Mouse (Mus musculus): ENCODE data around the gene Muc5ac. TPM values are rescaled to one million over a fixed set of nuclear protein-coding genes. Genes with fewer than 3 reads are reported as not detected.

Gene Muc5ac
- polyA plus RNA-seq, 1 experiment from 2014 or later, result not detected

DNA sequence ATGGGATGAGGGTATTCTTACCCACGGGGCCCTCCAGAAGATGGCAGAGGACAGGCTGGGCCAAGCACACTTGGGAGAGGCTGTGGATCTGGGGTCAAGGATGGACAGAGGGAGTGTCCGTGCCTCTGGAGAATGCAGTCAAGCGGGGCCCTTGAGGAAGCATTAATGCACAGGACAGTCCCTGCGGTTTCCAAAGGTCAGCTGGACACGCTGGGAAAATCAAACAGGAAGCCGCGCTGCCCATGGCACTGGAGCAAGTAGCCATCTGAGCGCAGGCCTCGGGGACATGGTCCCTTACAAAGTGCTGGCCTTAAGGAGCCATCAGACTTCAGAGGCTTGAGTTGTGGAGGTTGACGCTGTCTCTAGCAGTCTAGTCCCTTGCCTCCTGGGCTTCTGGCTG lies 51.6 kb downstream of the Muc5ac start:
- no peaks in the 10 kb centered on the region for H3K27me3 ChIP-seq (ENCODE audit: control insufficient read depth, insufficient read depth, low read length)
- H3K4me3 ChIP-seq (ENCODE audit: low read depth, low read length), result no peak overlapping the region
- 91% methylated on average over 10 of the region's 10 CpGs for WGBS
- H3K4me2 ChIP-seq (ENCODE audit: low read depth, severe bottlenecking), result no peak overlapping the region
- H3K36me3 ChIP-seq (ENCODE audit: control insufficient read depth, insufficient read depth, low read length), result no peaks in the 10 kb centered on the region
- H3K9ac ChIP-seq (ENCODE audit: low read length), result no peak overlapping the region
- DNase-seq (ENCODE audit: low spot score) (no peak), ATAC-seq (ENCODE audit: insufficient number of reproducible peaks, low FRiP score, low TSS enrichment, low read depth) (no peak)
- no peaks in the 10 kb centered on the region for H3K9me3 ChIP-seq (ENCODE audit: control insufficient read depth, low read length)
- H3K4me1 ChIP-seq (ENCODE audit: control insufficient read depth, insufficient read depth, low read length), result no peaks in the 10 kb centered on the region
- no peak overlapping the region for H3K27ac ChIP-seq (replicated peaks; ENCODE audit: low read depth, low read length)

DNA sequence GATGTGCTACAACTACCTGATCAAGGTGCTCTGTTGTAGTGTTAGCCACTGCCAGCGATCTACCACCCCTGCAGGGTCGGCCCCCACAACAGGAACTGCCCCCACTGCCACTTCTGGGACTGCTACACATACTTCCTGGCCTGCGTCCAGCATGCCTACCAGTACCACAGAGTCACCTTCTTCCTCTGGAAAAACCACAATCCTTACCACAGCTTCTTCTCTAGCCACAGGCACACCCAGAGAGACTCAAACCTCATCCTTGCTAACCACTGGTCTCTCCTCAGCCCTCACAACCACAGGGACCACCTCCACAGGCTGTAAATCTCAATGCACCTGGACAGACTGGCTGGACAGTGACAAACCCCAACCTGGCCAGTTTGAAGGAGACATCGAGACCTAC lies 72.3 kb downstream of the Muc5ac start:
- 90% methylated on average over 4 of the region's 4 CpGs for WGBS

More for the DNA sequence above, 72.3 kb downstream of the Muc5ac start:
- no peak overlapping the region for H3K9ac ChIP-seq (ENCODE audit: low read length)
- DNase-seq (ENCODE audit: low spot score) (no peak), ATAC-seq (ENCODE audit: insufficient number of reproducible peaks, low FRiP score, low TSS enrichment, low read depth) (no peak)
- H3K4me2 ChIP-seq (ENCODE audit: low read depth, severe bottlenecking), result no peak overlapping the region
- no peak overlapping the region for H3K4me3 ChIP-seq (ENCODE audit: low read depth, low read length)
- H3K27me3 ChIP-seq (ENCODE audit: control insufficient read depth, insufficient read depth, low read length), result no peaks in the 10 kb centered on the region
- no peaks in the 10 kb centered on the region for H3K9me3 ChIP-seq (ENCODE audit: control insufficient read depth, low read length)
- H3K27ac ChIP-seq (replicated peaks; ENCODE audit: low read depth, low read length), result no peak overlapping the region
- no peaks in the 10 kb centered on the region for H3K4me1 ChIP-seq (ENCODE audit: control insufficient read depth, insufficient read depth, low read length)
- H3K36me3 ChIP-seq (ENCODE audit: control insufficient read depth, insufficient read depth, low read length), result no peaks in the 10 kb centered on the region

Other genes with a start within 250 kb of the Muc5ac start
- gene Chid1, start 249.1 kb upstream of the Muc5ac start, polyA plus RNA-seq (2014; fragmentation: Nextera tagmentation; extraction: Ambion mirVana), result 24.6 and 27.4 TPM in 2 replicates
- 70.3 and 76.9 TPM in 2 replicates for gene Ap2a2, start 226.8 kb upstream of the Muc5ac start, polyA plus RNA-seq (2014; fragmentation: Nextera tagmentation; extraction: Ambion mirVana)
- 0.17 and 0.23 TPM in 2 replicates for gene Muc6, start 133.7 kb upstream of the Muc5ac start, polyA plus RNA-seq (2014; fragmentation: Nextera tagmentation; extraction: Ambion mirVana)
- 0.27 and 0.56 TPM in 2 replicates for gene Muc2, start 98.6 kb upstream of the Muc5ac start, polyA plus RNA-seq (2014; fragmentation: Nextera tagmentation; extraction: Ambion mirVana)
- 0.01 TPM in 1 of 2 replicates, not detected in the other for gene Muc5b, start 50.1 kb downstream of the Muc5ac start, polyA plus RNA-seq (2014; fragmentation: Nextera tagmentation; extraction: Ambion mirVana)
- gene Tollip, start 129.5 kb downstream of the Muc5ac start, polyA plus RNA-seq (2014; fragmentation: Nextera tagmentation; extraction: Ambion mirVana), result 38.0 and 38.8 TPM in 2 replicates
- gene Brsk2, start 160.8 kb downstream of the Muc5ac start, polyA plus RNA-seq (2014; fragmentation: Nextera tagmentation; extraction: Ambion mirVana), result 0.49 and 0.51 TPM in 2 replicates

All from limb, embryonic 11.5 days (tissue).